Mouse (Mus musculus): ENCODE data around the gene Usf1.

Gene Usf1

GRCm38 (mm10) chr1:171410947-171411484 is at the start of gene Usf1:
TSS of gene Usf1 (plus strand) at chr1:171411313.
- peak; percentile 91 to 95 for DNase-seq (ENCODE audit: low spot score in 2 of 2)

GRCm38 (mm10) chr1:171365934-171366333 is 45.2 kb upstream of the Usf1 start:
- no peak for DNase-seq (ENCODE audit: low spot score in 2 of 2)

GRCm38 (mm10) chr1:171369845-171370556 is 41.1 kb upstream of the Usf1 start, which contains the start of gene Nectin4:
TSS of gene Nectin4 (plus strand) at chr1:171370099.
- peak; percentile 71 to 73 for DNase-seq (ENCODE audit: low spot score in 2 of 2)

GRCm38 (mm10) chr1:171372880-171373279 is 38.2 kb upstream of the Usf1 start:
- no peak for DNase-seq (ENCODE audit: low spot score in 2 of 2)

DNA sequence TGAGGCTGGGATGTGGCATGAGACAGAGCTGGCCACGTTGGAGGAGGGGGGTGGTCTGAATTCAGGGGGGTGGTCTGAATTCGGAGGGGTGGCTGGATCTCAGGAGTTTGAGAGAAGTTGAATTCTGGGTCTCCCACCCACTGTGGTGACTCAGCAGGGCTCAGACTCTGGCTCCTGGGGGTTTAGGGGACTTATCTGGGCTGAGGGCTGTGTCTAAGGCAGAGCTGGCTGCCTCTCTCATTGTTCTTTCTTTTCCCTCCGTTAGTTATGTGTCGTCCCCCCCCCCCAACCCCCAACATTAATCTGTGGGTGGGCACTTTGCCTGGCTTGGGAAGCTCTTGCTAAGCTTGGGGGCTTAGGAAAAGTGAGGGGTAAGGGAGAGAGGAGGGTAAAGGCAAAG is 37.2 kb upstream of the Usf1 start:
- no peak for DNase-seq (ENCODE audit: low spot score in 2 of 2)

GRCm38 (mm10) chr1:171375646-171376097 is 35.4 kb upstream of the Usf1 start:
- peak; percentile 80 to 91 for DNase-seq (ENCODE audit: low spot score in 2 of 2)

DNA sequence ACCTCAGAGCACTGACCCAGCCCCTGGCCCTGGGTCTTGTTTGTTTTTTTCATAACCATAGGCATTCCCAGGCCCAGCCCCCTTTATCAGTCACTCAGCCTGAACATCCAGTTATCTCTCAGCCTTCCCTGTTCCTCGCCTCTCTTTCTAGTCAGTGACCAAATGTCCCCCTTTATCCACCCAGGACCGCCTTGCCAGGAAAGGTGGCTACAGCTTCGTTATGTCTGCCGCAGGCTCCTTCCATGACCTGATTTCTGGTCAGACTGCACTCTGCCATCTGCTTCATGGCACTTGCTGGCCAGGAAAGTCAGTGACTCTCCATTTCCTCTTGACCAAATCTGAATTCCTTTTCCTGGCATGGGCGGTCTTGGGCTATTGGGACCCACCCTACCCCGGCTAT is 32.8 kb upstream of the Usf1 start:
- DNase-seq (ENCODE audit: low spot score in 2 of 2), result no peak

GRCm38 (mm10) chr1:171379935-171380599 is 31.0 kb upstream of the Usf1 start:
- peak in 1 of 2 experiments; percentile 51 for DNase-seq (ENCODE audit: low spot score in 2 of 2)

DNA sequence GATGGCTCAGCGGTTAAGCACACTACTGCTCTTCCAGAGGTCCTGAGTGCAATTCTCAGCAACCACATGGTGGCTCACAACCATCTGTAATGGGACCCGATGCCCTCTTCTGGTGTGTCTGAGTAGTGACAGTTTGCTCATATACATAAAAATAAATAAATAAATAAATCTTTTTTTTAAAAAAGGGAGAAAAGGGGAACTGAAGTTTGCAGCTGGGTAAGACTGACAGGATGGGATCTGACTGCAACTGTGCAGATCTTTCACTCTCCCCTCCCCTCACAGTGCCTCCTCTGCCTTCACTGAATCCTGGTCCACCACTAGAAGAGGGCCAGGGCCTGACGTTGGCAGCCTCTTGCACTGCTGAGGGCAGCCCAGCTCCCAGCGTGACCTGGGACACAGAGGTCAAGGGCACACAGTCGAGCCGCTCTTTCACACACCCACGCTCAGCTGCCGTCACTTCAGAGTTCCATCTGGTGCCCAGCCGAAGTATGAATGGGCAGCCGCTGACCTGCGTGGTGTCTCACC is 29.0 kb upstream of the Usf1 start:
- DNase-seq (ENCODE audit: low spot score in 2 of 2), result no peak

- peak; percentile 84 to 88 for DNase-seq (ENCODE audit: low spot score in 2 of 2)
Observed at GRCm38 (mm10) chr1:171384361-171384760, 26.8 kb upstream of the Usf1 start.

DNA sequence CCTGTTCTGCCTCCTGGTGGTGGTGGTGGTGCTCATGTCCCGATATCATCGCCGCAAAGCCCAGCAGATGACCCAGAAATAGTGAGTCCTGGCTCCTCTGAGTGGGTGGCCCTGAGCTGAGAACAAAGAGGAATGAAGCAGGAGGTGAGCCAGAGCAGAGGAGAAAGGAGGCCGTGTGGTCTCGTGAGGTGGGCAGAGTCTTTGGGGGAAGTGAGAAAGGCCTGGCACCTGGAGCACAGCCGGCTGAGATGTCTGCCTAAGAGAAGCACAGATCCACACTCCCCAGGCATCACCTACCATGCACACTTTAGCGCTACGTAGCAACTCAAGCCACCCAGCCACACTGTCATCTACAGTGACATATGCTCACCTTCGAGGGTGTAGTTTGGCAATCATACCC is 25.9 kb upstream of the Usf1 start:
- no peak for DNase-seq (ENCODE audit: low spot score in 2 of 2)

DNA sequence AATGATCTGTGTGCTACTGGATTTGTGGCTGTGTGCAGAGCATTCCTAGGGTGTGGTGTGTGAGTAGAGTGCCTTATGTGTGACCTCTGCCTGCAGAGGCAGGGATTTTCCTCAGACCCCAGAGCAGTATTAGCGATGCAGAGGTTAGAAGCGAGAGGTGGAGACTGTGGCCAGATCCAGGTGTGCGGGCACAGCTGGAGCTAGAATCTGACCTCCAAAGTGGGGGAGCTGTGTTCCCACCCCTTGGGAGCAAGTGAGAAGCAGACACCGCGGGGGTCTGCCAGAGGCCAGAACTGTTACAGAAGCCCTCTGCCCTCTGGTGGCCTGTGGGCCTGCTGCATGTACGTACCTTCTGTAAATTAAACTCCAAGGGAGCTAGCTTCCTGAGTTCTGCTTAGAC is 24.0 kb upstream of the Usf1 start:
- no peak for DNase-seq (ENCODE audit: low spot score in 2 of 2)

- no peak for DNase-seq (ENCODE audit: low spot score in 2 of 2)
Observed at GRCm38 (mm10) chr1:171388376-171389102, 22.6 kb upstream of the Usf1 start, which contains the start of gene Arhgap30. TSS of gene Arhgap30 (plus strand) at chr1:171388954.

DNA sequence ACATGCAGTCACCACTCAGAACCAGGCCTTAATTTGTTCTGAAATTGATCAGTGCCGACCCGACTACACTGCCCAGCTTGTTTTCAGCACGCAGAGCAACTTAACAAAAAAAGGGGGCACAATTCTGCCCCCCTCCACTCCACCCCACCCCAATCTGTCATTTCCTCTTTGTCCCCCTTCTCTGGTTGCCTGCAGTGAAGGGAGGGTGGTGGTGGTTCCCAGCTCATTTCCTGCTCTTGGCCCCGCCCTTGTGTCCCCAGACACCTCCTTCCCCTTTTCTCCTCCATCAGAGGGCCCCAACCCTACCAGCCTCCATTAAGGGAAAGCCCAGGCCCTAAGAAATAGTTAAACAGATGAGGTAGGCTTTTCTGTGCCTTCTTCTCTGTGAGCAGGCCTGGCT is 21.0 kb upstream of the Usf1 start:
- DNase-seq (ENCODE audit: low spot score in 2 of 2), result no peak

DNA sequence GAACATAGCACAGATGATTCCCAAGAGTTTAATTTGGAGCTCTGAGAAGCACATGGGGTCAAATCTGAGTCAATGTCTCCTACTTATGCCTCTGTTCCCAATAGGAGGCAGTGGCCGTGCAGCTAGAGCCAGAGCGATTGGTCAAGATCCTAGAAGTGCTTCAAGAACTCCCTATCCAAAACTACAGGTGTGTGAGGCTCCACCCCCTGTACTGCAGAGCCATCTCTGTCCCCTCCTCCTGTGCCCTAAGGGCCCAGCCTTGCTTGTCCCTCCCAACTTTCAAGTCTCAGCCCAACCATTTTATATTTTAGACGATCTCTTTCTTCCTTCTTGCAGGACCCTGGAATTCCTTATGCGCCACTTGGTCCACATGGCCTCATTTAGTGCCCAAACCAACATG is 9.3 kb upstream of the Usf1 start:
- no peak for DNase-seq (ENCODE audit: low spot score in 2 of 2)

- no peak for DNase-seq (ENCODE audit: low spot score in 2 of 2)
Observed at GRCm38 (mm10) chr1:171402991-171403390, 8.1 kb upstream of the Usf1 start.

DNA sequence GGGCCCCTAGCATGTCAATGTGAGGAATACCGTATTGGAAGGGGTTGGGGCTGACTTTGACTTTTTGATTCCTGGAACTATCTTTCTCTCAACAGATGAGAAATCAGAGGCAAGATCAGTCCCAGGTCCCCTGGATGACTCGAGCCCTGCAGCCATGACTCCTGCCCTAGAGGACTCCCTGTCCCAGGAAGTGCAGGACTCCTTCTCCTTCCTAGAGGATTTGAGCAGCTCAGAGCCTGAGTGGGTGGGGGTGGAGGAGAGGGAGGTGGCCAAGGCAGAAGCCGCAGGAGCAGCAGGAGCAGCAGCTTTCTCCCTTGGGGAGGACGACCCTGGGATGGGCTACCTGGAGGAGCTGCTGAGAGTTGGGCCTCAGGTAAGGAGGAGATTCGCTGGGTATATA is 3.9 kb upstream of the Usf1 start:
- no peak for DNase-seq (ENCODE audit: low spot score in 2 of 2)

DNA sequence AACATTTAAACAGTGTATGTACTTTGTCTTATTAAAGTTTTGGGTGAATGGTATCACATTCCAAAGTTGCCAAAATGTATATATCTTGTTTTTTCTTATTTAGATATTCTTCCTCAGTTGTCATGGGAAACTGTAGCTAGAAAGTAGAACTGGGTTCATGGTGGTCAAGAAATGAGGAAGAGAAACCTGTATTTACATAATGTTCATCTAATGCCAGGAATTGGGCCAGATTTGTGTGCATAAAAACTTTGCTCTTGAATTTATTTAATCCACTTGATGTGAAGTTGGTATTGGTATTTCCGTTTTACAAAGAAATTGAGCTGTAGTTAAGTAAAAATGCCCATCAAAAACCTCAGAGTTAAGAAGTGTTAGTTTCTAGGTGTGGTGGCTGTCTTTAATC is 882 bp upstream of the Usf1 start:
- DNase-seq (ENCODE audit: low spot score in 2 of 2), result no peak

GRCm38 (mm10) chr1:171411492-171411941 is 404 bp downstream of the Usf1 start:
- DNase-seq (ENCODE audit: low spot score in 2 of 2), result no peak

DNA sequence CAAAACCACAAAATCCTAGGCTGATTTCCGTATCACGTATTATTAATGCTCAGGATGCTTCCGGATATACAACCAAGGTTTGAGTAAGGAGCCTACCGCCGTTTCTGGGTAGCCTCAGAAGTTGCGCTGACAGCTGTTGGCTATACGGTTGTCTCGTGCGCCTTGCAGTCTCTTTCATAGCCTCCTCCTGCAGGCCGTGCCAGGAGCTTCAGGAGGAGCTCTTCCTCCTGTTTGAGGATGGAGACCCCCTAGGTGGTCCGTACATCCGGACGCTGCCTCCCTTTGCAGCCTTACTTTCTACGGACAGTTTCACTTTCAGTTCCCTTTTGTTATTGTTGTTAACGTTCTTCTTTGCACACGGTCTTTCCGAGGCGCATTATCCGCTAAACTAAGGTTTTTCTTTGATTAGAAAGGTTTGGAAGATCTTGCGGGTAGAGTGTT is 908 bp downstream of the Usf1 start:
- DNase-seq (ENCODE audit: low spot score in 2 of 2), result peak in 1 of 2 experiments; percentile 39

DNA sequence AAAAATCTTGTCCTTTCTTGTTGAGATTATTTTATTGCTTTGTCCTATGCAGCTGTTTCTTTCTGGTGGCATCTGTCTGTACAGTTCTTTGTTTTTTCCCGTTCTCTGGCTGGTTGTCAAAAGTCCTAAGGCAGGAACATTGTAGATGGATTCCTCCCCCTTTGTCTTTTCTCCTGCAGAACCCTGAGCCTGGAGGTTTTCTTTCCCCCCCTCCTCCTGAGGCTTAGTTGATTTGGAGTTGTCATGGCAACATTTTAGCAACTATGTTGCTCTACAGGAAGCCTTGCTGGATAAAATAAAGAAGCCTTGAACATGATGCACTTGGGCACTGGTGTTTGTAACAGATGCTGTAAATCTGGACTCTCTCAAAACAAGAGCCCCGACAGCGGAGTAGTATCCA is 1.3 kb downstream of the Usf1 start:
- DNase-seq (ENCODE audit: low spot score in 2 of 2), result no peak

DNA sequence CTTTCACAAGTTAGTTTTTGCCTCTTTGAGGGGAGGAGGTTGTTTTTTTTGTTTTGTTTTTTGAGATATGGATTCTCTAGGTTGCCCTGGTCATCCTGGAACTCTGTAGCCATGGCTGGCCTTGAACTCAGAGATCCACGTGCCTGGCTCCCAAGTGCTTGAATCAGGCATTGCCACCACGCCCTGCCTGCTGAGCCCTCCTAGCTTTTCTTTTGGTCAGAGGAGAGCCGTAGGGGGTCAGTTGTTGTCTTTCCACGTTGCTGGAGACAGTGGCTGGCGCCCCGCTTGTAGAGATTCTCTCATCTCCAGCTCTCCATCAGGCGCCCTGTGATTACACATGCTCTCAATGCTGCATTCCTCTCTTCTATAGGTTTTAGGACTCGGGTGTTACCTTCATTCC is 2.5 kb downstream of the Usf1 start:
- no peak for DNase-seq (ENCODE audit: low spot score in 2 of 2)
